In the genomic region with DNA sequence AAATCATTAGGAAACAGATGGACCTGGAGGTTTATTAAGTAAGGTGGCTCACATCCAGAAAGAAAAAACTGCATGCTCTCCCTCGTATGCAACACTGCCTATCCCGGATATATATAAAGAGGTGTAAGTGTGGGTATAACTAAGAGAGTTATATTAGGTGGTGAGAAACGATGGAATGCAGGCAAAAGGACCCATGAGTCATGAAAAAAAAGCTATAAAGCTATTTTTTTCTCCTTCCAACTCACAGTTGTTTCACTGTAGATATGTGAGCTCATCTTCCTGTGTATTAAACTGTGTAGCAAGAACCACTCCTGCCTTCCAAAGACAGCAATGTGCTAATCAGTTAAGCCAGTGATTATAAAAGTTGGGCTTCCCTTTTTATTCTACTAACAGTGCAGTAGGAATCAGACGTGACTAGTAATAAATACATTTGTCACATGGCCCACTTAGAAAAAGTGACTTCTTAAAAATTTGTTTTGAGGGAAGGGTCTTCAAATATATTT, we compare ENCODE assay signal across 6 mouse cellular contexts. TPM values are rescaled to one million over a fixed set of nuclear protein-coding genes. Genes with fewer than 3 reads are reported as not detected.
DNase-seq lines count a peak whose midpoint lies in the region; ATAC-seq lines count a peak whose summit lies in the region.
"Had no signal": no experiment of that assay in that cellular context is flagged by ENCODE, and none has a peak within 500 bp of the region (broad histone marks: within the 10 kb centered on the region; RNA-seq: fewer than 3 reads in every experiment).

No protein-coding gene starts in this region.

- peak; percentile 88 for ATAC-seq in common myeloid progenitor, adult 5-6 weeks (replicated peaks; ENCODE audit: low read depth, poor library complexity, severe bottlenecking)
- ATAC-seq in megakaryocyte progenitor cell, adult 5-6 weeks (replicated peaks; ENCODE audit: poor library complexity): peak; percentile 92

- DNase-seq in 416B (ENCODE audit: low read depth): peak; percentile 53
- peak; percentile 93 for DNase-seq in MEL-GATA-1-ER (ENCODE audit: extremely low read depth, low read depth)
- DNase-seq in gonadal fat pad, adult 2 months (ENCODE audit: low read depth): peak; percentile 41

RNA-seq across cellular contexts. Expression of a gene that starts 51.4 kb away (rescaled TPM):
- total RNA-seq in common myeloid progenitor, adult 5-6 weeks (2017): 3.2 and 5.8 TPM in 2 replicates
- polyA plus RNA-seq in gonadal fat pad, adult 2 months (2012; rRNA removed): 20.6 and 33.9 TPM in 2 replicates
- 1.3 and 2.6 TPM in 2 replicates for total RNA-seq in megakaryocyte progenitor cell, adult 5-6 weeks (2015)
- 3.0 and 4.7 TPM in 2 replicates for total RNA-seq in megakaryocyte progenitor cell, adult 5-6 weeks (2017)

RNA-seq across cellular contexts. Expression of a gene that starts 56.0 kb away (rescaled TPM):
- not detected in 2 replicates for total RNA-seq in common myeloid progenitor, adult 5-6 weeks (2017)
- polyA plus RNA-seq in gonadal fat pad, adult 2 months (2012; rRNA removed): 45.5 and 66.6 TPM in 2 replicates
- not detected in 2 replicates for total RNA-seq in megakaryocyte progenitor cell, adult 5-6 weeks (2015)
- not detected in 2 replicates for total RNA-seq in megakaryocyte progenitor cell, adult 5-6 weeks (2017)
- polyA plus RNA-seq: erythroblast, embryonic 14.5 days had no signal

Comparison
In these comparisons a context has a peak if more than half of its experiments do, and no peak if none do; other contexts are left out.
1. Peak in every context shown above with its lines: DNase-seq and ATAC-seq.
2. DNase-seq: peak in every context shown above with its lines; median percentile 93 in MEL-GATA-1-ER; 53 in 416B; 41 in gonadal fat pad, adult 2 months.